Mouse (Mus musculus) small intestine, adult 2 months (tissue): Measurements from ENCODE around the gene Zic4. TPM values are rescaled to one million over a fixed set of nuclear protein-coding genes. Genes with fewer than 3 reads are reported as not detected.

Experiments used
- H3K27ac ChIP-seq: fragments of 200-500 bp; 2 replicates; pipeline ENCODE4 v1.5.1; 2012; ENCODE audit warnings: low read depth, low read length, control low read depth, inconsistent platforms; ENCODE audit not compliant: insufficient read depth
- H3K27me3 ChIP-seq: fragments of 200-500 bp; 2 replicates; pipeline ENCODE4 v1.6.1; 2012; ENCODE audit warnings: mild to moderate bottlenecking, moderate library complexity, low read length, inconsistent platforms; ENCODE audit not compliant: control insufficient read depth, insufficient read depth
- H3K36me3 ChIP-seq: fragments of 200-500 bp; 2 replicates; pipeline ENCODE4 v1.6.1; 2012; ENCODE audit warnings: mild to moderate bottlenecking, low read length, control low read depth, inconsistent platforms; ENCODE audit not compliant: control insufficient read depth, insufficient read depth
- H3K4me1 ChIP-seq: fragments of 200-500 bp; 2 replicates; pipeline ENCODE4 v1.6.1; 2012; ENCODE audit warnings: low read length, inconsistent platforms, mixed read lengths; ENCODE audit not compliant: control insufficient read depth, insufficient read depth, insufficient read length
- H3K4me3 ChIP-seq: fragments of 200-500 bp; 2 replicates; pipeline ENCODE4 v1.5.1; 2012; ENCODE audit warnings: low read depth, mild to moderate bottlenecking, control low read depth, inconsistent platforms, low read length, moderate library complexity
- CTCF ChIP-seq: fragments of 200-500 bp; IDR thresholded peaks from 2 replicates; pipeline ENCODE4 v1.5.1; 2012; ENCODE audit warnings: low read depth, mild to moderate bottlenecking, control low read depth, inconsistent platforms, low read length, moderate library complexity, mixed read lengths; ENCODE audit not compliant: insufficient replicate concordance, insufficient read length; ENCODE audit errors: extremely low read depth
- POLR2A ChIP-seq: fragments of 200-500 bp; IDR thresholded peaks from 2 replicates; pipeline ENCODE4 v1.6.1; 2012; ENCODE audit warnings: low read depth, mild to moderate bottlenecking, control low read depth, inconsistent platforms, low read length, moderate library complexity
- WGBS: fragments of 180-500 bp; shearing (Covaris S2); methylation state at CpG from one replicate; pipeline ENCODE4 v1.1.7; 2018; 5-methylcytosine and 5-hydroxymethylcytosine counted together
- polyA plus RNA-seq: library from polyadenylated mRNA; depleted of rRNA; stranded (reverse); fragments of >200 nt; gene quantifications from 2 replicates; pipeline ENCODE4 v1.2.3, GENCODE M21; 2012

Gene Zic4
- polyA plus RNA-seq, 1 experiment: not detected

- Histone ChIP-seq H3K27me3 (peaks cover 76% of the 10 kb centered on the region), H3K4me3 (peak overlapping the region; percentile 46), H3K27ac (no peak overlapping the region), H3K4me1 (peaks cover 14% of the 10 kb centered on the region; the same call in 1 of the 2 replicates), H3K36me3 (no peaks in the 10 kb centered on the region)
- TF ChIP-seq CTCF (no peak), POLR2A (no peak)
- WGBS: 2% methylated on average over 77 of the region's 77 CpGs
Observed at GRCm38 (mm10) chr9:91364127-91364970, 2.1 kb downstream of the Zic4 start.

GRCm38 (mm10) chr9:91364971-91365501, 2.8 kb downstream of the Zic4 start:
- 3% methylated on average over 41 of the region's 42 CpGs for WGBS
- H3K27me3 ChIP-seq: peaks cover 79% of the 10 kb centered on the region
- no peak for TF ChIP-seq POLR2A
- TF ChIP-seq CTCF: no peak
- H3K27ac ChIP-seq: no peak overlapping the region
- peak overlapping the region; percentile 46 for H3K4me3 ChIP-seq
- peaks cover 14% of the 10 kb centered on the region; the same call in 1 of the 2 replicates for H3K4me1 ChIP-seq
- H3K36me3 ChIP-seq: no peaks in the 10 kb centered on the region

GRCm38 (mm10) chr9:91365664-91366063, 3.5 kb downstream of the Zic4 start, which contains the start of gene Zic1:
Gene Zic1 (minus strand): TSS chr9:91365810.
- peaks cover 14% of the 10 kb centered on the region; the same call in 1 of the 2 replicates for H3K4me1 ChIP-seq
- peaks cover 79% of the 10 kb centered on the region for H3K27me3 ChIP-seq
- 6% methylated on average over 33 of the region's 33 CpGs for WGBS
- no peak for TF ChIP-seq POLR2A
- TF ChIP-seq CTCF: no peak
- no peak within 1 kb of the TSS for H3K27ac ChIP-seq
- H3K36me3 ChIP-seq: no peaks in the 10 kb centered on the region
- H3K4me3 ChIP-seq: peak within 1 kb of the TSS; percentile 46

GRCm38 (mm10) chr9:91366226-91366998, 4.2 kb downstream of the Zic4 start:
- H3K27ac ChIP-seq: no peak overlapping the region
- H3K36me3 ChIP-seq: no peaks in the 10 kb centered on the region
- H3K27me3 ChIP-seq: peaks cover 72% of the 10 kb centered on the region
- TF ChIP-seq POLR2A (no peak), CTCF (no peak)
- H3K4me3 ChIP-seq: no peak overlapping the region
- H3K4me1 ChIP-seq: peaks cover 14% of the 10 kb centered on the region; the same call in 1 of the 2 replicates
- WGBS: 7% methylated on average over 18 of the region's 18 CpGs

GRCm38 (mm10) chr9:91366999-91367811, 5.0 kb downstream of the Zic4 start:
- no peak overlapping the region for H3K27ac ChIP-seq
- peaks cover 64% of the 10 kb centered on the region for H3K27me3 ChIP-seq
- H3K4me3 ChIP-seq: no peak overlapping the region
- TF ChIP-seq CTCF: no peak
- no peak for TF ChIP-seq POLR2A
- WGBS: 8% methylated on average over 30 of the region's 30 CpGs
- H3K4me1 ChIP-seq: peaks cover 11% of the 10 kb centered on the region; the same call in 1 of the 2 replicates
- H3K36me3 ChIP-seq: no peaks in the 10 kb centered on the region

- Histone ChIP-seq H3K4me1 (peaks cover 8% of the 10 kb centered on the region; the same call in 1 of the 2 replicates), H3K4me3 (no peak overlapping the region), H3K27me3 (peaks cover 56% of the 10 kb centered on the region), H3K36me3 (no peaks in the 10 kb centered on the region), H3K27ac (no peak overlapping the region)
- no peak for TF ChIP-seq CTCF
- TF ChIP-seq POLR2A: no peak
- 11% methylated on average over 3 of the region's 3 CpGs for WGBS
Observed at GRCm38 (mm10) chr9:91368150-91368549, 5.9 kb downstream of the Zic4 start.

- Histone ChIP-seq H3K27ac (no peak overlapping the region), H3K4me1 (peaks cover 8% of the 10 kb centered on the region; the same call in 1 of the 2 replicates), H3K36me3 (no peaks in the 10 kb centered on the region), H3K4me3 (no peak overlapping the region), H3K27me3 (peaks cover 48% of the 10 kb centered on the region)
- TF ChIP-seq CTCF: no peak
- no peak for TF ChIP-seq POLR2A
- WGBS: 10% methylated on average over 13 of the region's 13 CpGs
Observed at GRCm38 (mm10) chr9:91368946-91369292, 6.7 kb downstream of the Zic4 start.
